Mouse (Mus musculus): ENCODE results near the gene Fam221b.
A peak's percentile ranks its signal among the peaks of the same experiment; 100 is the strongest.

The Fam221b gene

GRCm38 (mm10) chr4:43656339-43657109, 12.4 kb downstream of the Fam221b start, which contains the start of gene Hint2:
Hint2 (minus strand) TSS chr4:43656466.
- DNase-seq: peak; percentile 89

GRCm38 (mm10) chr4:43655656-43656338, 13.1 kb downstream of the Fam221b start:
- DNase-seq: no peak

GRCm38 (mm10) chr4:43653161-43654015, 15.6 kb downstream of the Fam221b start, which contains the start of gene Spag8:
Spag8 (minus strand) TSS chr4:43653594.
- peak; percentile 67 for DNase-seq

- no peak for DNase-seq
These were observed 16.2 kb downstream of the Fam221b start for GRCm38 (mm10) chr4:43652726-43653125.

- DNase-seq: no peak
These were observed 19.2 kb downstream of the Fam221b start for GRCm38 (mm10) chr4:43649783-43650182.

GRCm38 (mm10) chr4:43640491-43640890, 28.5 kb downstream of the Fam221b start:
- DNase-seq: no peak

GRCm38 (mm10) chr4:43640076-43640475, 28.9 kb downstream of the Fam221b start:
- DNase-seq: no peak

GRCm38 (mm10) chr4:43636751-43637150, 32.2 kb downstream of the Fam221b start:
- no peak for DNase-seq

GRCm38 (mm10) chr4:43634621-43635374, 34.1 kb downstream of the Fam221b start:
- no peak for DNase-seq

- DNase-seq: no peak
These were observed 35.2 kb downstream of the Fam221b start for GRCm38 (mm10) chr4:43633736-43634135.

- no peak for DNase-seq
These were observed 35.6 kb downstream of the Fam221b start for GRCm38 (mm10) chr4:43633296-43633695.

- DNase-seq: peak; percentile 44
These were observed 36.7 kb downstream of the Fam221b start for GRCm38 (mm10) chr4:43631956-43632920.

GRCm38 (mm10) chr4:43631046-43631955, 37.6 kb downstream of the Fam221b start, which contains the start of gene Npr2:
Npr2 (plus strand) TSS chr4:43631935.
- DNase-seq: peak; percentile 63

GRCm38 (mm10) chr4:43630671-43631045, 38.3 kb downstream of the Fam221b start:
- no peak for DNase-seq

- DNase-seq: peak; percentile 66
These were observed 38.8 kb downstream of the Fam221b start for GRCm38 (mm10) chr4:43630030-43630581.

GRCm38 (mm10) chr4:43629106-43629817, 39.7 kb downstream of the Fam221b start:
- no peak for DNase-seq

GRCm38 (mm10) chr4:43620146-43620778, 48.7 kb downstream of the Fam221b start:
- no peak for DNase-seq

GRCm38 (mm10) chr4:43613060-43613730, 55.8 kb downstream of the Fam221b start:
- no peak for DNase-seq
